Mouse (Mus musculus) liver, embryonic 13.5 days (tissue): ENCODE data around the gene Crip2. TPM values are rescaled to one million over a fixed set of nuclear protein-coding genes. Genes with fewer than 3 reads are reported as not detected.

Source experiments
- ATAC-seq: fragments of 200-750 bp; cut with Nextera tagmentation; 2 replicates; pipeline ENCODE4 v1.8.0; 2017; ENCODE audit warnings: low read depth, mild to moderate bottlenecking, moderate number of reproducible peaks, moderate library complexity
- DNase-seq: peaks from one replicate; pipeline ENCODE4 v3.0.0; 2022
- H3K27ac ChIP-seq: fragments of 300-500 bp; sonication (generic); 2 replicates; pipeline ENCODE4 v1.5.1; 2015; ENCODE audit warnings: moderate library complexity, mild to moderate bottlenecking, inconsistent platforms
- H3K27me3 ChIP-seq: fragments of 300-500 bp; sonication (generic); 2 replicates; pipeline ENCODE4 v1.6.1; 2015; ENCODE audit warnings: mild to moderate bottlenecking, inconsistent platforms
- H3K36me3 ChIP-seq: fragments of 300-500 bp; sonication (generic); 2 replicates; pipeline ENCODE4 v1.6.1; 2015; ENCODE audit warnings: mild to moderate bottlenecking, inconsistent platforms
- H3K4me1 ChIP-seq: fragments of 300-500 bp; sonication (generic); replicated peaks from 2 replicates; pipeline ENCODE4 v1.6.1; 2015; ENCODE audit warnings: inconsistent platforms
- H3K4me2 ChIP-seq: fragments of 300-500 bp; sonication (generic); 2 replicates; pipeline ENCODE4 v1.6.1; 2015; ENCODE audit warnings: inconsistent platforms, mild to moderate bottlenecking, moderate library complexity
- H3K4me3 ChIP-seq: fragments of 300-500 bp; sonication (generic); replicated peaks from 2 replicates; pipeline ENCODE4 v1.5.1; 2015; ENCODE audit warnings: mild to moderate bottlenecking, inconsistent platforms
- H3K9ac ChIP-seq: fragments of 300-500 bp; sonication (generic); 2 replicates; pipeline ENCODE4 v1.6.1; 2015; ENCODE audit warnings: mild to moderate bottlenecking, inconsistent platforms
- H3K9me3 ChIP-seq: fragments of 300-500 bp; sonication (generic); replicated peaks from 2 replicates; pipeline ENCODE4 v1.6.1; 2016; ENCODE audit warnings: inconsistent platforms
- WGBS: fragments of 180-500 bp; shearing (Covaris S2); methylation state at CpG from one replicate; pipeline ENCODE4 v1.1.7; 2015; ENCODE audit not compliant: insufficient replicate concordance; 5-methylcytosine and 5-hydroxymethylcytosine counted together
- polyA plus RNA-seq: library from polyadenylated mRNA; unstranded; fragments of >200 nt; fragmentation: Nextera tagmentation; extraction: Ambion mirVana; gene quantifications from 2 replicates; pipeline ENCODE4 v1.2.1, GENCODE M21; 2015

Gene Crip2
- polyA plus RNA-seq, 1 experiment from 2014 or later, result 47.9 TPM

DNA sequence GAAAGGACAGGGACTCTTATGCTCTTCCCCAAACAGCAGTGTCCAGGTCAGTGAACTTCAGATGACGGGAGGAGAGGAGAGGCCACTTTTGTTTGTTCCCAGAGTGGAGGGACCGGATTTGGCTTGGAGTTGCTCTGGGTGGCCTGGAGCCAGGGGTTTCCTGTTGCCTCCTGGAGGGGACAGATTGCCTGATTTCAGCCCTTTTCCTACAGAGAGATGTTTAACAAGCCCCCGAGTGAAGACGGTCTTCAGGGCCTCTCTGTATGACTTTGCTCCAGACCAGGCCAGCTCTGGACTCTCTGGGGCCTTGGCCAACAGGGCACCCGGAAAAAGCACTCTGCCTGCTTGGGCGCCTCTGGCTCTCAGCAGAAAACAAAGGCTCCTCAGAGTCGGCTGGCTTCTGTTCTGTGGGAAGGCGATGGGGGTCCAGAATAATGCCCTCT, 1.5 kb downstream of the Crip2 start:
- Histone ChIP-seq H3K9ac (peak overlapping the region; percentile 72), H3K36me3 (peaks cover 27% of the 10 kb centered on the region), H3K27me3 (peaks cover 45% of the 10 kb centered on the region), H3K9me3 (no peaks in the 10 kb centered on the region), H3K27ac (peak overlapping the region; percentile 61), H3K4me3 (peak overlapping the region; percentile 66), H3K4me2 (peak overlapping the region; percentile 96), H3K4me1 (peaks cover 70% of the 10 kb centered on the region)
- DNase-seq (no peak), ATAC-seq (no peak)
- WGBS, result 27% methylated on average over 8 of the region's 8 CpGs

DNA sequence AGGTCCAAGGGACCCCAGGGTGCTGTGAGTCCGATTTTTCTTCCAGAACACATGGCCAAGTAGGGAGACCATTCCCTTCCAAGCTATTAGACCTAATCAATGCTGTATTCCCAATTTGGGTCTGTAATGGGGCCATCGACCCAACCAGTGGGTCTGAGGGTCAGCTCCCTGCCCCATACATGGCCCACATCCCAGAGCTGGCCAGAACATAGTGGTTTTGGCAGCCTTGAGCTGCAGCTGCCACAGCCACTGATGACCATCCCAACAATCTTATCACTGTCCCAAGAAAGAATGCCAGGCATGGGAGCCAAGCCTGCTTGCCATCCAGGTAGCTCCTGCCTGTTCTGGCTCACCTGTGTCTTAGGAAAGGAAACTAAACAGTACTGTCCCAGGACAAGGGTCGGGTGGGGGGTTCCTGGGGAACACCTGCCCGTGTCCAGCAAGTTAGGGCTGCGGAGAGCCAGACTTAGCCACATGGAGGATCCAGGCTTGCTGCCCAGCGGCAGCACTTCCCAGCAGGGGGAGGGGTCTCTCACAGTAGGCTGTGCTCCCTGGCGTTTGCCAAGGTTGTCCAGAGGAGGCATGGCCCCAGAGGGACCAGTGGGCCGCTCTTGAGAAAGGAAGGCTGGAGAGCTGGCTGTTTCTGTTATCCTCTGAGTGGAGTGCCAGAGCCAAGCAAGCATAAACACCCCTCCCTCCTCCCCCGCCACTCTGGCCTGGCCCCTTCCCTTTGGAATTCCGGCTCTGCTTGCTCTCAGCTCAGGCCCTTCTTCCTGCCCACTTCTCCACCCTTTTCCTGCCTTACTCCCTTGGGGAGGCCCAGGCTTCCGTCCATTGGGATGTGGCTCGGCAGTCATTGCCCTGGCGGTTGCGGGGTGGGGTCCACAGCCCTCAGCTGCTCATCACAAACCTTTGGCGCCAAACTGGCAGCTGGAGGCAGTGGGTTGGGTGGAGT, 2.3 kb downstream of the Crip2 start:
- peak overlapping the region; percentile 96 for H3K4me2 ChIP-seq
- 28% methylated on average over 15 of the region's 15 CpGs for WGBS
- peaks cover 53% of the 10 kb centered on the region for H3K27me3 ChIP-seq
- H3K9me3 ChIP-seq, result no peaks in the 10 kb centered on the region
- peaks cover 19% of the 10 kb centered on the region for H3K36me3 ChIP-seq
- DNase-seq, result no peak
- H3K4me1 ChIP-seq, result peaks cover 75% of the 10 kb centered on the region
- no peak for ATAC-seq
- peak overlapping the region; percentile 66 for H3K4me3 ChIP-seq
- H3K27ac ChIP-seq, result peak overlapping the region; percentile 61
- H3K9ac ChIP-seq, result peak overlapping the region; percentile 72; the same call in 1 of the 2 replicates

DNA sequence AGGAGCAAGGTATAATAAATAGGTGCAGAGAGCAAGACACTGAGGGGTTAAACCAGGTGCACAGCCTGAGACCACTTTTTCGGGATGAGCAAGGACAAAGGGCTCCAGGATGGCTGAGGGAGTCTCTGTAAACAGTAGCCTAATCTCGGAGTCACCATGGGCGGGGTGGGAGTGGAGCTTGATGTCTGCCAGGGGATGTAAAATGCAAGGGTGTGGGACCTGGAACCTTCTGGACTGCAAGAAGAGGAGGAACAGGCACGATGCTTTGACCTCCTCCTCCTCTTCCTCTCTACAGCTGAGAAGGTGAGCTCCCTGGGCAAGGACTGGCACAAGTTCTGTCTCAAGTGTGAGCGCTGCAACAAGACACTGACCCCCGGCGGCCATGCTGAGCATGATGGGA, 3.1 kb downstream of the Crip2 start:
- ATAC-seq, result no peak
- H3K9me3 ChIP-seq, result no peaks in the 10 kb centered on the region
- H3K4me1 ChIP-seq, result peaks cover 79% of the 10 kb centered on the region
- WGBS, result 41% methylated on average over 7 of the region's 7 CpGs
- H3K27me3 ChIP-seq, result peaks cover 61% of the 10 kb centered on the region
- H3K36me3 ChIP-seq, result peaks cover 11% of the 10 kb centered on the region
- no peak for DNase-seq
- peak overlapping the region; percentile 2; the same call in 1 of the 2 replicates for H3K4me3 ChIP-seq
- no peak overlapping the region for H3K9ac ChIP-seq
- H3K27ac ChIP-seq, result no peak overlapping the region
- peak overlapping the region; percentile 26 for H3K4me2 ChIP-seq

DNA sequence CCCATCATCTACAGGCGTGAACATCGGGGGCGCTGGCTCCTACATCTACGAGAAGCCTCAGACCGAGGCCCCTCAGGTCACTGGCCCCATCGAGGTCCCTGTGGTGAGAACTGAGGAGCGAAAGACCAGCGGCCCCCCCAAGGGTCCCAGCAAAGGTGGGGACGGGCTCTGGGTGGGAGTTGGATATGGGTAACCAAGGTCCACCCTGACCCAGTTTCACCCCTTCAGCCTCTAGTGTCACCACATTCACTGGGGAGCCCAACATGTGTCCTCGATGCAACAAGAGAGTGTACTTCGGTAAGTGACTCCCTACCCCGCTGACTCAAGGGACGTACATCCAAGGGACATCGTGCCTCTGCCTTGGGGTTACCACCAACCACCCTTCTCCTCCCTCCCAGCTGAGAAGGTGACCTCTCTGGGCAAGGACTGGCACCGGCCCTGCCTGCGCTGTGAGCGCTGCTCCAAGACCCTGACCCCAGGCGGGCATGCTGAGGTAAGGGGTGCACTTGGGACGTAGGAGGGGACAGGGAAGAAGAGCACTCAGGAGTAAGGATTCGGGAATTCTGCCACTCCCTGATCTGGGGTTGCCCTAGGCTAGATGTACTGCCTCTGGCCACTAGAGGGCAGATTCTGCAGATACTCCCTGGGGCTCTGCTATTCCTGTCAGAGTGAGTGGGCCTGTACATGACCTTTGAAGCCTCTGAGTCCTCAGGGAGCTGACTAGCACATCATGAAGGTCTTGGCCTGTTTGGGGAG, 4.1 kb downstream of the Crip2 start:
- whole genome bisulfite sequencing, result 65% methylated on average over 20 of the region's 20 CpGs
- peaks cover 71% of the 10 kb centered on the region for H3K27me3 ChIP-seq

DNA sequence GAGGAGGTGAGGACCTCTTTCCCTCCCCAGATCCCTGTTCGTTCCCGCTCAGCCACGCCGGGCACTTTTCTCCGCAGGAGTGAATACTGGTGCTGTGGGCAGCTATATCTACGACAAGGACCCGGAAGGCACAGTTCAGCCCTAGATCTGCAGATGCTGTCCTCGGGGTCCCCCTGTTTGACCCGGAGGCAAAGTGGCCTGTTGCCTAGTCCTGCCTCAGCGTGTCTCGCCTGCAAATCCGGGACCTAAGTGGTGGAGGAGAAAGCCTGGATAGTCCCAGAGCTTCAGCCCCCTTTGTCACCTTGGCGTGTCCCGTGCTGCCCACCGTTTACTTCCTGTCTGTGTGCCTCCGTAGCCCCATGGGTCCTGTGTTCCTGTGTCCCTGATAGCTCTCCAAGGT, 4.8 kb downstream of the Crip2 start:
- peaks cover 79% of the 10 kb centered on the region for H3K27me3 ChIP-seq
- 85% methylated on average over 16 of the region's 16 CpGs for WGBS
- no peak for DNase-seq
- H3K4me1 ChIP-seq, result peaks cover 81% of the 10 kb centered on the region
- H3K9me3 ChIP-seq, result no peaks in the 10 kb centered on the region
- H3K9ac ChIP-seq, result no peak overlapping the region
- peaks cover 11% of the 10 kb centered on the region for H3K36me3 ChIP-seq
- H3K4me3 ChIP-seq, result no peak overlapping the region
- no peak overlapping the region for H3K4me2 ChIP-seq
- no peak overlapping the region for H3K27ac ChIP-seq
- ATAC-seq, result no peak

More for the DNA sequence above, 4.1 kb downstream of the Crip2 start:
- Histone ChIP-seq H3K4me3 (no peak overlapping the region), H3K9ac (no peak overlapping the region), H3K36me3 (peaks cover 11% of the 10 kb centered on the region), H3K4me2 (no peak overlapping the region), H3K9me3 (no peaks in the 10 kb centered on the region), H3K4me1 (peaks cover 86% of the 10 kb centered on the region), H3K27ac (no peak overlapping the region)
- ATAC-seq (no peak), DNase-seq (no peak)

DNA sequence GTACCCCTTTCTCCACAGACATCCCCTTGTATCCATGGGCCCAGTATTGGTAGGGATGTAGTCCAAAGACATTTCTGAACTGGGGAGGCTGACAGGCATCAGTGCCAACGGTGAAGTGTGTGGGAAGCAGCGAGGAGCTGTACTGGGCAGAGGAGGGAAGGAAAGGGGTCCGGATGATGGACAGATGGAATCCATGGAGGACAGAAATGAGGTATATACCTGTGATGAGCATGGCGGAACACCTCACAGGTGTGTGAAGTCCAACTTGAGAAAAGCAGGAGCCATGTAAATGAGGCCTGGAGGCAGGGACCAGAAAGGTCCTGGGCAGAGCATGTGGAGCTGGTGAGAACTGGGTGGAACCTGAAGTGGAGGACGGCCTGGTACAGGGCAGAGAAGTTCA, 5.6 kb downstream of the Crip2 start:
- Histone ChIP-seq H3K9ac (no peak overlapping the region), H3K4me2 (no peak overlapping the region), H3K27ac (no peak overlapping the region), H3K9me3 (no peaks in the 10 kb centered on the region), H3K4me1 (peaks cover 78% of the 10 kb centered on the region), H3K27me3 (peaks cover 79% of the 10 kb centered on the region), H3K4me3 (no peak overlapping the region), H3K36me3 (peaks cover 11% of the 10 kb centered on the region)
- ATAC-seq (no peak), DNase-seq (no peak)
- WGBS, result 74% methylated on average over 5 of the region's 5 CpGs

DNA sequence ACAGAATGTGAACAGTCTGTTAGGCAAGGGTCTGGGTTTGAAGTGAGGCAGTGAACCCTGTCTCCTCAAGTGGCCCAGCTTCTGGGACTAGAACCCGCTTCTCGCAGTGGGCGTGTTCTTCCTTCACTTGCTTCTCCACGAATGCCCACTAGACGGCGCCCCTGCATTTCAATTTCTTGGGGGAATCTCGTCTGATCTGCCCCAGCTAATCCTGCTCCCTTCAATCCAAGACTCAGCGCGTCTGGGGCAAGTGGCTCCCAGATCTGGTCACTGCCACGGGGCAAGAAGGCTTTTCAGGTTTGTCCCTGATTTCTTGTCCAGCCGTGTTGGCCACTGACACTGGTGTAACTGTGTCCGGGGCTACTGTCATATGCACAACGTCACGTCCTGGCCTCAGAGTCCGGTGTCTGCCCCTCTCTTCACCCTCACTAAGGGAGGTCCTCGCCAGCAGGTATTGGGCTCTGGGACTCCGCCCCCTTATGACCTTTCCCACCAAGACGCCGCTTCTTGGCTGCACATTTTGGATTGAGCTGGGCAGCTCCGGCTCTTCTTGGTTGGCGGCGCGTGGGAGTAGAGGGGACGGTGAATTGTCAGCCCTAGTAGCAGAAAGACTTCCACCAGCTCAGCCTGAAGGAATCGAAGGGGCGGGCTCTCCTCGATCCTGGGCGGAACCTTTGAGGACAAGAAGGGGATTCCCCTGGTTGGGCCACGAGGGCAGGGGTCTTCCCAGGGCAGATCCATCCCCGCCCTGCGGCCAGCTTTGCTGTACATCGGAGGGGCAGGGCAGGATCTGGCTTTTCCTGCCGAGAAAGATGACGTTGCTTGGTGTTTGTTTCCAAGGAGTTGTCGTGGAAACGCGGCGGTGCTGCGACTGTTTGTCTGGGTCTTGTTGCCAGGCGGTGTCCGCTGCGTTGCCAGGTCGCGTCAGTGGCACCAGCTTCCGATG, 6.3 kb downstream of the Crip2 start, which contains the start of gene Crip1:
TSS of gene Crip1 (plus strand) at position 205 of the 946 bp plus-strand sequence.
- DNase-seq (peak; percentile 75), ATAC-seq (peak; percentile 23)
- H3K4me1 ChIP-seq, result peaks cover 78% of the 10 kb centered on the region
- H3K9me3 ChIP-seq, result no peaks in the 10 kb centered on the region
- peaks cover 11% of the 10 kb centered on the region for H3K36me3 ChIP-seq
- WGBS, result 14% methylated on average over 45 of the region's 45 CpGs
- peaks cover 79% of the 10 kb centered on the region for H3K27me3 ChIP-seq
- no peak within 1 kb of the TSS for H3K9ac ChIP-seq
- H3K4me3 ChIP-seq, result peak within 1 kb of the TSS; percentile 9; the same call in 1 of the 2 replicates
- no peak within 1 kb of the TSS for H3K27ac ChIP-seq
- H3K4me2 ChIP-seq, result peak within 1 kb of the TSS; percentile 44

DNA sequence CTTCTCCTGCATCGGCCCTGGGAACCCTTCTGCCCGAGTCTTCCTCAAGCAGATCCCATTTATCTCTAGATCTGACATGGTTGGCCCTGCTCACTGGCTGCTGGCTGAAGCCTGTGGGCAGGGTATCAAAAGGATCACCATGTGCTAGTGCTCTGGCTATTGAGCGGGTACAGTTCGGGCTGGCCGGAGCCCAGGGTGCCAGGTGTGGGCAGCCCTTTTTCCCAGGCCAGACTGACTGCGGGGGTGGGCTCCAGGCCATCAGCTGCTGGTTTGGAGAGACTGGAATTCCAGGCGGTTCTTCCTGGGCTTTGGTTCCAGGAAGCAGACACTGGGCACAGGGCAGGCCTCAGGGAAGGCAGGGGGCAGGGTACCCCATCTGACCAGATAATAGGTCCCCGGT, 7.4 kb downstream of the Crip2 start:
- Histone ChIP-seq H3K4me2 (no peak overlapping the region), H3K27me3 (peaks cover 79% of the 10 kb centered on the region), H3K27ac (no peak overlapping the region), H3K4me3 (no peak overlapping the region), H3K36me3 (peaks cover 11% of the 10 kb centered on the region), H3K9ac (no peak overlapping the region), H3K4me1 (peaks cover 78% of the 10 kb centered on the region), H3K9me3 (no peaks in the 10 kb centered on the region)
- WGBS, result 71% methylated on average over 8 of the region's 8 CpGs
- ATAC-seq (no peak), DNase-seq (no peak)

DNA sequence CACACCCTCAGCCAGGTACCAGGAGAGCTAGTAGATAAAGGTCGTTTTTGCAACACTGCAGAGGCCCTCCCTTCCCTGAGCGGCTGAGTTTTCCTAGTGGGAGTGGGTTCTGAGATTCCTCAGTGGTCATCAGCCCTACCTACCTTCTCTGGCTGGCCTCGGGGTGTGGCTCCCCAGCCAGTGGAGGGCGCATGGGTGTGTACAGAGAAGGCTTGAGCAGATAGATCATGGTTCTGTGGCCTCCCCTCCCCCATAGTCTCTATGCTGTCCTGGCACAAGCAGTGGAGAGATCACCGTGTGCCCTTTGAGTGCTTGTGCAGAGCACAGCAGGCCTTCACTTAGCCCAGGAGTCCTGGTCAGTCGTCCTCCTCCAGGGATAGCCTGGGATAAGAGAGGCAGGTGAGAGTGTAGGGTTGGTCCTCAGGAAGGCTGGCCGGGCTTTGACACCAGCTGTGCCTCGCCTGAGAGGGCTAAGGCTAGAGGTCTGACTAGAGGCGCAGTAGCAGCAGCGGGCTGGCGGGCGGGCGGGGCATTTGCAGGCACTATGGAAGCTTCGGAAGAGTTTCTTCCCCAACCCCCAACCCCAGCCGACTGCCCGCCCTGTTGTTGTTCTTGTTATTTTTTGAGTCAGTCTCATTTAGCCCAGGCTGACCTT, 8.5 kb downstream of the Crip2 start:
- Histone ChIP-seq H3K36me3 (peaks cover 11% of the 10 kb centered on the region), H3K27ac (no peak overlapping the region), H3K4me1 (peaks cover 77% of the 10 kb centered on the region), H3K9ac (no peak overlapping the region), H3K27me3 (peaks cover 77% of the 10 kb centered on the region), H3K4me3 (no peak overlapping the region), H3K4me2 (no peak overlapping the region), H3K9me3 (no peaks in the 10 kb centered on the region)
- WGBS, result 21% methylated on average over 16 of the region's 16 CpGs
- peak; percentile 37 for ATAC-seq
- DNase-seq, result peak; percentile 52

DNA sequence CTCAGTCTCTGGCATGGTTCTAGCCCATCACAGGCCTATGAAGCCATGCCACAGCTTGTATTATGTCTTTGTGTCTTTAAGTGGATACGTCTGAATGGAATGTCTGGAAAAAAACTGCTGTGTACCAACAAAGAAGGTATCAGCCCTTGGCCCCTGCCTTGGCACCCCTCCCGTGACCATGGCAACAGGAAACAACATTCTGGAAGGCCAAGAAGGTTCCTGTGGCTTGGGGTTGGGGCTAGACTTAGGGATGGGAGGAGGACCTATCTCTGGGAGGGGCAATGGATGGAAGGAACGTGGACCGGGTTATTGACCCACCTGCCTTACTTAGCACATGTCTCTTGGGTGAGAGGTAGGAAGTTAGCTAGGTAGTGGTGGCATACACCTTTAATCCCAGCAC, 9.3 kb downstream of the Crip2 start:
- H3K4me1 ChIP-seq, result peaks cover 73% of the 10 kb centered on the region
- peaks cover 73% of the 10 kb centered on the region for H3K27me3 ChIP-seq
- H3K9ac ChIP-seq, result no peak overlapping the region
- no peaks in the 10 kb centered on the region for H3K9me3 ChIP-seq
- 59% methylated on average over 4 of the region's 4 CpGs for WGBS
- no peak overlapping the region for H3K27ac ChIP-seq
- no peak overlapping the region for H3K4me3 ChIP-seq
- H3K4me2 ChIP-seq, result no peak overlapping the region
- peaks cover 7% of the 10 kb centered on the region for H3K36me3 ChIP-seq
- DNase-seq (no peak), ATAC-seq (no peak)
